Mouse (Mus musculus): ENCODE data around the gene Il4i1. TPM values are rescaled to one million over a fixed set of nuclear protein-coding genes. Genes with fewer than 3 reads are reported as not detected.

The Il4i1 gene
- 1 to 10 TPM; 1.5 to 1.8 TPM for total RNA-seq (2021)
- long read RNA-seq, experiment 1, partial matches to known transcripts: 1 of 3 reads
- long read RNA-seq, experiment 1, other reads (novel, unspliced or antisense): 2 of 3 reads
- long read RNA-seq, experiment 2, partial matches to known transcripts: 0 of 6 reads
- long read RNA-seq, experiment 2, other reads (novel, unspliced or antisense): 6 of 6 reads

DNA sequence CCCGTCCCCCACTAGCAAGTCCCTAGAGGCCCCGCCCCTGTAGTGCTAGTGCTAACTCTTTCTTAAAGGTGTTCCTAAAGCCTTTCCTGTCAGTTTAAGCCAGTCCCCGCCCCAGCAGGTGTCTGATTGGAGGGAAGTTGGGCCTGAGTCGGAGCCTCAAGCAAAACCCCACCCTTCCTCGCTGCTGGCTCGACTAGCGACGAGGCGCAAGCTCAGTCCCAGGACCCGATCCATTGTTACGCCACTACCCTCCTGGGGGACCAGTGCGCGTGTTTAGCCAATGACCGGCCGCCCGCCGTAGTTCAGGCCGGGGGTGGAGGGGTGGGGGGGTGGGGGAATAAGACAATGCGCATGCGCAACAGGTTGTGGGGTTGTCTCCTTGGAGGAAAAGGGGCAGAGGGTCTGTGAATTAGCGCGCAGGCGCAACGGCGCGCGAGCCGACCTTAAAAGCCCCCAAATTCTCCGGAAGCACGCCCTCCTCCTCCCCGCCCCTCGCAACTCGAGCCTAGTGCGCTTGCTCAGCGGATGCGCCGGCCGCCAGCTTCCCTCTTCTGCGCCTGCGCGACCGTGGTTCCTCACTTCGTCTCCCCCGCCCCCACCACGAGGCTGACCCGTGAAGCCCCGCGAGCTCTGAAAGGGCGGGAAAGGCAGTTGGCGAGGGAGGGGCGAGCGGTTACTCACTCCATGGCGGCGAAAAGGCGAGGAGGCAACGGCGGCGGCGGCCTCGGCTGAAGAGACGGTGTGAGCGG lies at the start of gene Il4i1, which contains the start of gene Nup62:
Il4i1 (plus strand) TSS at position 667 of the 749 bp plus-strand sequence.
Nup62 (plus strand) TSS at position 368 of the 749 bp plus-strand sequence.
- peak; percentile 99 for DNase-seq (ENCODE audit: low spot score in 2 of 2)

DNA sequence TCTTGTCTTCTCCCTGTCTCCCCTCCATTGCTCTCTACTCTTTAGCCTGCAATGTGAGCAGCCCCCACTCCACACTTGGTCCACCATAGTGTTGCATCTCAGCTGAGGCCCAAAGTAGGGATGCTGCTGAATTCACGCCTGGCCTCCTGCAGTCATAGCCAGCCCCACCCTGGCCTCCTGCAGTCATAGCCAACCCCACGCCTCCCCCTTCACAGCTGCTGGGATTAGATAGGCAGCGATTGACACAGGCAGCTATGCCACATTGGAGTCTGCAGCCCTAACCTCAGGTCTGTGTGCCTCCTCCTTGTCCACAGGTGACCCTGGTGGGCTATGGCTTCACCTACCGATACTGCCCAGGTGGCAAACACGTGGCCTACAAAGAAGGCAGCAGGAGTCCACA lies 48.1 kb upstream of the Il4i1 start:
- DNase-seq (ENCODE audit: low spot score in 2 of 2): no peak

DNA sequence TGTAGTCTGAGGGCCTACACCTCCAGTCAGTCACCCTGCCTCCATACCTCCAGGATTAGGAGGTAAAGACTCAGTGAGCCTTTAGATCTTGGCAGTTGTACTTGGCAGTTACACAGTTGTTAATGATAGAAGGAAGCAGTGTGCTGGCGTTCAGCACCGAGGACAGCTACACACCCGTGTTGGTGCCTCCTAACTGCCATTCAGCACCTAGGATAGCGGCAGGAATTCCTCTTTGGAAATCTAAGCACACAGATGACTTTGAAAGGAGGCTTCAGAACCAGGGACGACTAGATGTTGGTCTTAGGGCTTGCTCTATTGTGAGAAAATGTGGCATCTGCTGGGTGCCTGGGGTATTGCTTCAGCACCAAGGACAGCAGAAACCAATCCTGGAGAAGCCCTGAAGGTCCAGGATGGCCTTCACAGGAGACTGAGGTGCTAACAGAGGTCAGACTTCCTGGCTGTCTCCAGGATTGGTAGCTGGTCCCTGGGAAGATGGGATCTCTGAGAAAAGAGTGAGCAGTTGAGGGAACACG lies 46.1 kb upstream of the Il4i1 start:
- DNase-seq (ENCODE audit: low spot score in 2 of 2): peak in 1 of 2 experiments; percentile 17

DNA sequence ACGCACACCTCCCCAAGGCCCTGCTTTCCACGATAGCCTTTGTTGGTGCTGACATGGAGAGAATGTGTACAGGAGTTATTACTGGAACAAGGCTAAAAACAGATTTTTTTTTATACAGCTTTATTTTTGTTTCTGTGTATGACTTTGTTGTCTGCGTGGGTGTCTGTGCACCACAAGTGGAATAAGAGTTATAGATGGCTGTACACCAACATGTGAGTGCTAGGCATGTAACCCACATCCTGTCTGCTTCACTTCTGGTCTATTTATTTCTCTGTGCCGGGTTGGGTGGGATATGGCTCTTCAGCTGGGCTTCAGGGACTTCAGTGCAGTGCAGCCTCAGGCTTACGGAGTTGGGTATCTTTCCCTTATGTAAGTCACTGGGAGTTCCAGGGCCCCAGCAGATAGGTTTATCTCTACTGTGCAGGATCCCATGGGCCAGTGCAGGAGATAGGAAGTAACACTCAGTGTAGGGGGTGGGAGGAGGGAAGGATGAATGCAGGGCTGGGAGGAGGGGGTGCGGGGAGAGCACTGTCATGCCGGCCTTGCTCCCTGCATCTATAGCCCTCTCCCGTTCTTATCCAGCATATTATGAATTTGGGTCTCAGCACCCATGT lies 43.5 kb upstream of the Il4i1 start:
- no peak for DNase-seq (ENCODE audit: low spot score in 2 of 2)

DNA sequence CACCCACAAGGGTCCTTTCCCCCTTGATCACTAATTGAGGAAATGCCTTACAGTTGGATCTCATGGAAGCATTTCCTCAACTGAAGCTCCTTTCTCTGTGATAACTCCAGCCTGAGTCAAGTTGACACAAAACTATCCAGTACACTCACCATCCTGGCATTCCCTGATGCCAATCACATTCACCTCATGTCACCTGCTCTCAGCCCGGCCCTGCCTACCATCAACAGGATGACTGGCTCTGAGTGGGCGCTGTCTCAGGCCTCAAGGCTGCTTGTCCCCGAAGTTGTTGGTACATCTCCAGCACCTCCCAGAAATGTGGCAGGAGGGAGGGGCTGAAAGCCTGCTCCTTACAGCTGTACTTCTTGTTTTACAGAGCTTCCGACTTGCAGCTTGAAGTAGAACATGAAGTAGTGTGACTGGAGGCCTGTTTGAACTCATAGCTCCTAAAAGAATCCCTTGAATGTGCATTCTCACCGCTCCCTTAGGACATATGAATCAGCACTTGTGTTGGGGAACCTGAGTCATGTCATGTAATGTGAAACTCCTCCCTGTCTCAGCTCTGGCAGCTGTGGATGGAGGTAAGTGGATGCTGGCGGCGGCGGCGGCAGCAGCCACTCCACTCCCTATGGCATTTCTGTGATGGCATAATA lies 39.2 kb upstream of the Il4i1 start:
- DNase-seq (ENCODE audit: low spot score in 2 of 2): no peak

- DNase-seq (ENCODE audit: low spot score in 2 of 2): no peak
Measured at GRCm38 (mm10) chr7:44780101-44780500, 36.1 kb upstream of the Il4i1 start.

DNA sequence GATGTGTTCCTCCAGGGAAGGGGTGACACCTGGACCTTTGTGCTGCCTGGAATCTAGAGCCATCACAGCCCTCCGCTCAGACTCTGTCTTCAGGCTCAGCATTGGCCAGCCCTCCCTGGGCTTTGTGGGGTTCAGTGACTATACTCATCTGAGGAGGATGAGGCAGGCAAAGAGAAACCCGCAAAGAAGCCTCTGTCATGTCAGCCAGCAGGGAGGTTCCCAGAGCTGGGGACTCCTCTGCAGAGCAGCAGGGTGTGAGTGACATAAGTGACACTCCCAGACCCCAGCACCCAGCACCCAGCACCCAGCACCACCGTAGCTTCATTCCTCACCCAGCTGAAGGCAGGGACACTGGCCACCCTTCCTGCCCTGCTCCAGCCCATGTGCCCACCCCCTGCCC lies 26.7 kb upstream of the Il4i1 start:
- no peak for DNase-seq (ENCODE audit: low spot score in 2 of 2)

GRCm38 (mm10) chr7:44790066-44790465 lies 26.1 kb upstream of the Il4i1 start:
- DNase-seq (ENCODE audit: low spot score in 2 of 2): no peak

DNA sequence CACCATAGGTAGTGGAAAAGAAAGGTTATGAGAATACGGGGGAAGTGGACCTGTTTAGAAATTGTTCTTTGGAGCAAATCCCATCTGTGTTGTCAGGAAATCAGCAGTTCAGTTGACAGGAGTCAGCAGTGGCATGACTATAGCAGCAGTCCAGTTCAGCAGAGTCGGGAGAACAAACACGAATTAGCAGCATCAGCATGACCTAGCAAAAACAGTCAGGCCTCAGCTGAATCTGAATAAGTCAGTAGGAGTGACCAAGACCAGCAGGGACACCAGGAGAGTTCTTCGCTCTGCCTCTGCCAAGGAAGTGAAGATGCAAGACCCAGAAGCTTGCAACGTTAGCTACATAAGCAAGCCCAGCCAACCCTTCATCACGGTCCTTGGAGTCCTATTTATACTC lies 23.4 kb upstream of the Il4i1 start:
- DNase-seq (ENCODE audit: low spot score in 2 of 2): no peak

DNA sequence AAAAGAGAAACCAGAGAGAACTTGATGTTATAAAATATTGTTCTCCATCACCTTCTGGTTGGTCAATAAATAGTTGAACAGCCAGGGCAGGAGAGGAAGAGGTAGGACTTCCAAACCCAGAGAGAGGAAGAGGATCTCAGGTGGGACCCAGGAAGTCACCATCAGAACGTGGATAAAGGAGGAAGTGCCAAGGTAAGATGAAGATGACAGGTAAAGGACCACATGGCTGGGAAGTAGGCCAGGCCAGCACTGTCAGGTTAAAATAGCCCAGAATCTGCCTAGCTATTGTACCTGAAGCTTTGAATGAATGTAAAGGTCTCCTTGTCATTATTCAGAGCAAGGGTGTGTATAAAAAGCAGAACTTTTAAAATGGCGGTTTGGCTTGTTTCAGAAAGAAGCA lies 7.3 kb upstream of the Il4i1 start:
- DNase-seq (ENCODE audit: low spot score in 2 of 2): no peak

GRCm38 (mm10) chr7:44809466-44809865 lies 6.7 kb upstream of the Il4i1 start:
- DNase-seq (ENCODE audit: low spot score in 2 of 2): no peak

- no peak for DNase-seq (ENCODE audit: low spot score in 2 of 2)
Measured at GRCm38 (mm10) chr7:44810365-44810764, 5.8 kb upstream of the Il4i1 start.

- DNase-seq (ENCODE audit: low spot score in 2 of 2): no peak
Measured at GRCm38 (mm10) chr7:44810819-44811557, 5.2 kb upstream of the Il4i1 start.

GRCm38 (mm10) chr7:44812651-44813325 lies 3.4 kb upstream of the Il4i1 start:
- DNase-seq (ENCODE audit: low spot score in 2 of 2): no peak

DNA sequence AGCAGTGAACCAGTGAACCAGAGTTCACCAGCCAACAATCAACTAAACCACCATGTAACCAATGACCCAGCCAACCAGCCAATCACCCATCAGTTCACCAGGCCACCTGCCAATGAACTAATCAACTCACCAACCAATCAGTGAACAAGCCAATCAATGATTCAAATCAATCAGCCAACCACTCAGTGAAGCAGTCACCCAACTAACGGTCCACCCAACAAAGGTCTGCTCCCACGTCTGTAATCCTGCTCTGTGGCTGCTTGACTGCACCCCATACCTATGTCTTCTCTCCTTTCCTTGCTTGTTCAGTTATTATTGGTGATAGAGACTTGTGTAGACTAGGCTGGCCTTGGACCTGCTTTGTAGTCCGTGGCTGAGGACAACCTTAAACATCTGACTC lies 2.2 kb upstream of the Il4i1 start:
- no peak for DNase-seq (ENCODE audit: low spot score in 2 of 2)

- no peak for DNase-seq (ENCODE audit: low spot score in 2 of 2)
Measured at GRCm38 (mm10) chr7:44814423-44814822, 1.8 kb upstream of the Il4i1 start.

DNA sequence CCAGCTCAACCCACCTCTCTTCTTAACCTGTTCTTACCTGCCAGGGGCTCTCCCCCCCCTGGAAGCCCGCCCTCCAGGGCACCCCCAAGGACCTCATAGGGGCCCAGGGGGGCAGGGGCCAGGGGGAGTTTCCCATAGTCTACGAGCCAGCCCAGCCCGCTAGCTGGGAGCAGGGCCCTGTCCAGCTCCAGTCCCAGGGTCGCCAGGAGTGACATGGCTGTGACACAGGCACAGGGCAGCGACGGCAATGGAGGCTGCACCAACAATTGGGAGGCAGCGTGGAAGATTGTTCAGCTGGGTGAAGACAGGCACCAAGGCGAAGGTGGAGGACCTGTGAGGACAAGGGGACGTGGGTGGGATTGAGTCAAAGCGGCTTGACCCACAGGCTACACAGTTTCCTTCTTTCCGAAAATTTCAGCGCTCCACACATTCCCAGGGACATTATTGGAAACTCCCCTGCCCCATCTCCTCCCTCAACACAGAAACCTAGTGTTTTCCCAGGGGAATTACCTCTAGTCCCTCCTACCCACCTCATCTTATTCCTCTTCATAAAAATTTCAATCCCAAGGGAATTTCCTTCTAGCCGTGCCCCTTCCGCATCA lies 1.1 kb upstream of the Il4i1 start:
- no peak for DNase-seq (ENCODE audit: low spot score in 2 of 2)

DNA sequence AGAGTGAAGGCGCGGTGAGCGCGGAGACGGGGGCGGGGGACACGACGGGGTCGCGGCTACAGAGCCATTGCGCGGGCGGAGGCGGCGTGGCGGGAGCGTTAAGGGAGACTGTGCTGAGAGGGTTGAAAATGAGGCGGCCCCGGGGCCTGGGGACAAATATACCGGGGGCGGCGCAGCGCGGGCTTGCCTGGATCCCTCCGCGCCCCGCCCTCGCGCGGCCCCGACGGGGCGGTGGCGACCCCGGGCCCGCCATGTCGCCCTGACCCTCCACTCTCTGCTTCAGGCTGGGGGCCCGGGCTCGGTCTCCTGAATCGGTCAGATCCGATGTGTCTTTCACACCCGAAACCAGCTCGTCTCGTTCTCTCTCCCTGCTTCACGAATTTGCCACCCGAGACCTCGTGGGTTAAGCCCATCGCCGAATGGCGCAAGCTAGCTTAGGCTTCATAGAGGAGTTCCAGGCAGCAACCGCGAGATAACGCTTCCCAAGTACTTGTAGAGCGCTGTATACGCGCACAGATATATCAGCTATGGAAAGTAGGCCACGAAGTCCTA lies 359 bp downstream of the Il4i1 start, which contains the start of gene Atf5:
Atf5 (minus strand) TSS at position 189 of the 552 bp plus-strand sequence.
- peak; percentile 49 to 64 for DNase-seq (ENCODE audit: low spot score in 2 of 2)

- no peak for DNase-seq (ENCODE audit: low spot score in 2 of 2)
Measured at GRCm38 (mm10) chr7:44817441-44817840, 1.3 kb downstream of the Il4i1 start.

Data from layer of hippocampus, postnatal 14 days (tissue).